Mouse (Mus musculus) embryonic facial prominence, embryonic 11.5 days (tissue): ENCODE measurements around the gene Gm4303. TPM values are rescaled to one million over a fixed set of nuclear protein-coding genes. Genes with fewer than 3 reads are reported as not detected.
"Not testable (repeated sequence)": the region's sequence is repeated elsewhere in the genome, so short reads cannot be mapped to it uniquely, and the experiment has no call there.

Source experiments
- ATAC-seq: fragments of 200-750 bp; cut with Nextera tagmentation; replicated peaks from 2 replicates; pipeline ENCODE4 v1.8.0; 2017; ENCODE audit warnings: low read depth; ENCODE audit not compliant: insufficient number of reproducible peaks, low FRiP score, low TSS enrichment
- DNase-seq: peaks from one replicate; pipeline ENCODE4 v3.0.0-alpha.2; 2015; ENCODE audit warnings: low spot score
- H3K27ac ChIP-seq: fragments of 300-500 bp; sonication (generic); replicated peaks from 2 replicates; pipeline ENCODE4 v1.5.1; 2014; ENCODE audit warnings: mild to moderate bottlenecking, low read depth, low read length, control low read depth
- H3K27me3 ChIP-seq: fragments of 300-500 bp; sonication (generic); 2 replicates; pipeline ENCODE4 v1.6.1; 2014; ENCODE audit warnings: mild to moderate bottlenecking, low read length, moderate library complexity, mixed read lengths; ENCODE audit not compliant: control insufficient read depth, insufficient read depth
- H3K36me3 ChIP-seq: fragments of 300-500 bp; sonication (generic); replicated peaks from 2 replicates; pipeline ENCODE4 v1.6.1; 2014; ENCODE audit warnings: low read depth, mild to moderate bottlenecking, low read length, moderate library complexity, mixed read lengths; ENCODE audit not compliant: control insufficient read depth, insufficient read depth
- H3K4me1 ChIP-seq: fragments of 300-500 bp; sonication (generic); 2 replicates; pipeline ENCODE4 v1.6.1; 2014; ENCODE audit warnings: low read length, mixed read lengths; ENCODE audit not compliant: control insufficient read depth, insufficient read depth
- H3K4me2 ChIP-seq: fragments of 300-500 bp; sonication (generic); 2 replicates; pipeline ENCODE4 v1.6.1; 2014; ENCODE audit warnings: low read depth, mild to moderate bottlenecking, control low read depth, low read length, moderate library complexity
- H3K4me3 ChIP-seq: fragments of 300-500 bp; sonication (generic); 2 replicates; pipeline ENCODE4 v1.5.1; 2014; ENCODE audit warnings: low read depth, low read length, control low read depth
- H3K9ac ChIP-seq: fragments of 300-500 bp; sonication (generic); replicated peaks from 2 replicates; pipeline ENCODE4 v1.6.1; 2014; ENCODE audit warnings: mild to moderate bottlenecking, control low read depth, low read length
- H3K9me3 ChIP-seq: fragments of 300-500 bp; sonication (generic); replicated peaks from 2 replicates; pipeline ENCODE4 v1.6.1; 2016; ENCODE audit warnings: mild to moderate bottlenecking, low read length, inconsistent platforms, mixed read lengths; ENCODE audit not compliant: control insufficient read depth
- WGBS: fragments of 180-500 bp; shearing (Covaris S2); extraction: QIAGEN DNeasy Blood & Tissue Kit; methylation state at CpG from one replicate; pipeline ENCODE4 v1.1.7; 2014; 5-methylcytosine and 5-hydroxymethylcytosine counted together
- polyA plus RNA-seq: library from polyadenylated mRNA; unstranded; fragments of >200 nt; fragmentation: Nextera tagmentation; extraction: Ambion mirVana; gene quantifications from 2 replicates; pipeline ENCODE4 v1.2.1, GENCODE M21; 2014

Gene Gm4303
- not detected in 2 replicates for polyA plus RNA-seq

- not testable (repeated sequence) for H3K4me2 ChIP-seq, H3K4me3 ChIP-seq, H3K27ac ChIP-seq, ATAC-seq, H3K4me1 ChIP-seq, H3K27me3 ChIP-seq, H3K9ac ChIP-seq, H3K36me3 ChIP-seq, DNase-seq, H3K9me3 ChIP-seq
- no CpG with 5 or more reads among the region's 3 CpGs for WGBS
Observed at GRCm38 (mm10) chr10:100345672-100346071, at the start of gene Gm4303. Gm4303 (plus strand) TSS chr10:100345972.

- H3K9me3 ChIP-seq = no peaks in the 10 kb centered on the region
- H3K4me2 ChIP-seq = no peak overlapping the region
- no peaks in the 10 kb centered on the region for H3K27me3 ChIP-seq
- no peaks in the 10 kb centered on the region for H3K36me3 ChIP-seq
- H3K4me1 ChIP-seq = no peaks in the 10 kb centered on the region
- no peak overlapping the region for H3K27ac ChIP-seq
- H3K4me3 ChIP-seq = no peak overlapping the region
- WGBS = 87% methylated on average over 2 of the region's 2 CpGs
- DNase-seq = no peak
- no peak overlapping the region for H3K9ac ChIP-seq
- no peak for ATAC-seq
Observed at GRCm38 (mm10) chr10:100296105-100296504, 49.7 kb upstream of the Gm4303 start.

GRCm38 (mm10) chr10:100300106-100300505, 45.7 kb upstream of the Gm4303 start:
- not testable (repeated sequence) for H3K9me3 ChIP-seq, H3K4me3 ChIP-seq, H3K27ac ChIP-seq, DNase-seq, H3K4me2 ChIP-seq, H3K27me3 ChIP-seq, H3K9ac ChIP-seq, H3K4me1 ChIP-seq, ATAC-seq, H3K36me3 ChIP-seq

GRCm38 (mm10) chr10:100335376-100335775, 10.4 kb upstream of the Gm4303 start, which contains the start of gene Gm4301:
Gm4301 (plus strand) TSS chr10:100335676.
- not testable (repeated sequence) for DNase-seq, H3K9me3 ChIP-seq, H3K9ac ChIP-seq, H3K4me3 ChIP-seq, H3K4me2 ChIP-seq, ATAC-seq, H3K36me3 ChIP-seq, H3K27me3 ChIP-seq, H3K4me1 ChIP-seq, H3K27ac ChIP-seq
- WGBS = no CpG with 5 or more reads among the region's 2 CpGs

- not testable (repeated sequence) for H3K36me3 ChIP-seq, ATAC-seq, H3K4me3 ChIP-seq, H3K9ac ChIP-seq, H3K9me3 ChIP-seq, H3K4me1 ChIP-seq, DNase-seq, H3K4me2 ChIP-seq, H3K27me3 ChIP-seq, H3K27ac ChIP-seq
- no CpG with 5 or more reads among the region's 3 CpGs for WGBS
Observed at GRCm38 (mm10) chr10:100340536-100340935, 5.2 kb upstream of the Gm4303 start, which contains the start of gene Gm4302. Gm4302 (plus strand) TSS chr10:100340836.

GRCm38 (mm10) chr10:100350793-100351192, 5.0 kb downstream of the Gm4303 start, which contains the start of gene Gm4305:
Gm4305 (plus strand) TSS chr10:100351093.
- not testable (repeated sequence) for H3K4me1 ChIP-seq, H3K4me3 ChIP-seq, H3K9me3 ChIP-seq, H3K36me3 ChIP-seq, H3K4me2 ChIP-seq, DNase-seq, H3K27me3 ChIP-seq, ATAC-seq, H3K27ac ChIP-seq, H3K9ac ChIP-seq
- WGBS = no CpG with 5 or more reads among the region's 3 CpGs

GRCm38 (mm10) chr10:100356841-100357240, 11.1 kb downstream of the Gm4303 start:
- 43% methylated on average over 1 of the region's 2 CpGs for WGBS
- not testable (repeated sequence) for ATAC-seq

GRCm38 (mm10) chr10:100361038-100361437, 15.3 kb downstream of the Gm4303 start, which contains the start of gene Gm4307:
Gm4307 (plus strand) TSS chr10:100361338.
- not testable (repeated sequence) for H3K9me3 ChIP-seq, H3K4me2 ChIP-seq, ATAC-seq, H3K4me1 ChIP-seq, DNase-seq, H3K4me3 ChIP-seq, H3K27ac ChIP-seq, H3K36me3 ChIP-seq, H3K9ac ChIP-seq, H3K27me3 ChIP-seq
- no CpG with 5 or more reads among the region's 3 CpGs for WGBS

More at GRCm38 (mm10) chr10:100356841-100357240, 11.1 kb downstream of the Gm4303 start:
- DNase-seq, H3K36me3 ChIP-seq, H3K9ac ChIP-seq, H3K27me3 ChIP-seq, H3K9me3 ChIP-seq, H3K27ac ChIP-seq, H3K4me1 ChIP-seq, H3K4me3 ChIP-seq, H3K4me2 ChIP-seq: not testable (repeated sequence)
